Mouse (Mus musculus) midbrain, embryonic 13.5 days (tissue): ENCODE measurements around the gene Slc38a1. TPM values are rescaled to one million over a fixed set of nuclear protein-coding genes. Genes with fewer than 3 reads are reported as not detected.

Experiments
- ATAC-seq: fragments of 200-750 bp; cut with Nextera tagmentation; 2 replicates; pipeline ENCODE4 v1.8.0; 2017; ENCODE audit warnings: mild to moderate bottlenecking, moderate TSS enrichment, moderate library complexity
- H3K27ac ChIP-seq: fragments of 300-500 bp; sonication (generic); 2 replicates; pipeline ENCODE4 v1.5.1; 2015; ENCODE audit warnings: inconsistent platforms, mild to moderate bottlenecking, moderate library complexity
- H3K27me3 ChIP-seq: fragments of 300-500 bp; sonication (generic); 2 replicates; pipeline ENCODE4 v1.6.1; 2015; ENCODE audit warnings: mild to moderate bottlenecking, inconsistent platforms
- H3K36me3 ChIP-seq: fragments of 300-500 bp; sonication (generic); 2 replicates; pipeline ENCODE4 v1.6.1; 2015; ENCODE audit warnings: mild to moderate bottlenecking, inconsistent platforms
- H3K4me1 ChIP-seq: fragments of 300-500 bp; sonication (generic); replicated peaks from 2 replicates; pipeline ENCODE4 v1.6.1; 2015; ENCODE audit warnings: inconsistent platforms
- H3K4me2 ChIP-seq: fragments of 300-500 bp; sonication (generic); replicated peaks from 2 replicates; pipeline ENCODE4 v1.6.1; 2015; ENCODE audit warnings: moderate library complexity, mild to moderate bottlenecking, inconsistent platforms
- H3K4me3 ChIP-seq: fragments of 300-500 bp; sonication (generic); replicated peaks from 2 replicates; pipeline ENCODE4 v1.5.1; 2015; ENCODE audit warnings: mild to moderate bottlenecking, inconsistent platforms
- H3K9ac ChIP-seq: fragments of 300-500 bp; sonication (generic); replicated peaks from 2 replicates; pipeline ENCODE4 v1.6.1; 2015; ENCODE audit warnings: mild to moderate bottlenecking, inconsistent platforms
- H3K9me3 ChIP-seq: fragments of 300-500 bp; sonication (generic); 2 replicates; pipeline ENCODE4 v1.6.1; 2016; ENCODE audit warnings: mild to moderate bottlenecking, inconsistent platforms
- WGBS: fragments of 180-500 bp; shearing (Covaris S2); methylation state at CpG from one replicate; pipeline ENCODE4 v1.1.7; 2015; 5-methylcytosine and 5-hydroxymethylcytosine counted together
- polyA plus RNA-seq: library from polyadenylated mRNA; unstranded; fragments of >200 nt; fragmentation: Nextera tagmentation; extraction: Ambion mirVana; gene quantifications from 2 replicates; pipeline ENCODE4 v1.2.1, GENCODE M21; 2015

The Slc38a1 gene
- polyA plus RNA-seq: 156 and 159 TPM in 2 replicates

- H3K27ac ChIP-seq: peak within 1 kb of the TSS; percentile 100
- H3K9ac ChIP-seq: peak within 1 kb of the TSS; percentile 99
- peak within 1 kb of the TSS; percentile 86 for H3K4me2 ChIP-seq
- peaks cover 11% of the 10 kb centered on the region for H3K36me3 ChIP-seq
- H3K9me3 ChIP-seq: no peaks in the 10 kb centered on the region
- WGBS: under 1% methylated on average over 65 of the region's 70 CpGs
- no peaks in the 10 kb centered on the region for H3K27me3 ChIP-seq
- peak within 1 kb of the TSS; percentile 88 for H3K4me3 ChIP-seq
- peak; percentile 83 for ATAC-seq
- H3K4me1 ChIP-seq: peaks cover 32% of the 10 kb centered on the region
Measured at GRCm38 (mm10) chr15:96642436-96643405, at the start of gene Slc38a1. Gene Slc38a1, minus strand, starts transcription at chr15:96642913.

GRCm38 (mm10) chr15:96692401-96692800 lies 49.7 kb upstream of the Slc38a1 start:
- Histone ChIP-seq H3K4me3 (no peak overlapping the region), H3K27me3 (no peaks in the 10 kb centered on the region), H3K9ac (no peak overlapping the region), H3K4me1 (peaks cover 38% of the 10 kb centered on the region), H3K4me2 (no peak overlapping the region), H3K36me3 (peaks cover 89% of the 10 kb centered on the region), H3K9me3 (no peaks in the 10 kb centered on the region), H3K27ac (no peak overlapping the region)
- no peak for ATAC-seq
- 93% methylated on average over 11 of the region's 11 CpGs for WGBS

DNA sequence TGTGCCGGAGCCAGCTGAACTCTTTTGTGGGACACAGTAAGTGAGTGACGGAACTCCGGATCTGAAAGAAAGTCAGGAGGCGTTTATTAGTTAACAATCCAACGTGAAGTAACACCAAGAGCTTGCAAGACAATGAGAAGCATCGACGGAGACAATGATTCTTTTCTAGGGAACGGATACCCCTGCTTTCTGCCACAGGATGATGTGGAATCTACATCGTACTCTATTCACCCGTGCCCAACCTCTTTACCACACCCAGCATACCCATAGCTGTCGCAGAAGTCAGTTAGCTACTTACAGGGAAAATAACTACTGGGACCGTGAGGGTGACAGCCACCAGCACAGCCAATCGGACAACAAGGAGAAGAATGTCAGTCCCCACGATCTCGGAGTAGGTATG lies 48.7 kb upstream of the Slc38a1 start:
- WGBS: 89% methylated on average over 15 of the region's 15 CpGs

GRCm38 (mm10) chr15:96690829-96691228 lies 48.1 kb upstream of the Slc38a1 start:
- H3K9ac ChIP-seq: no peak overlapping the region
- H3K36me3 ChIP-seq: peaks cover 88% of the 10 kb centered on the region
- H3K4me3 ChIP-seq: no peak overlapping the region
- no peak overlapping the region for H3K4me2 ChIP-seq
- H3K27me3 ChIP-seq: no peaks in the 10 kb centered on the region
- WGBS: 92% methylated on average over 13 of the region's 13 CpGs
- H3K4me1 ChIP-seq: peaks cover 22% of the 10 kb centered on the region
- H3K9me3 ChIP-seq: no peaks in the 10 kb centered on the region
- no peak for ATAC-seq
- no peak overlapping the region for H3K27ac ChIP-seq

More for the DNA sequence above, 48.7 kb upstream of the Slc38a1 start:
- Histone ChIP-seq H3K4me2 (no peak overlapping the region), H3K9ac (no peak overlapping the region), H3K4me3 (no peak overlapping the region), H3K4me1 (peaks cover 28% of the 10 kb centered on the region), H3K9me3 (no peaks in the 10 kb centered on the region), H3K27ac (no peak overlapping the region), H3K27me3 (no peaks in the 10 kb centered on the region), H3K36me3 (peaks cover 90% of the 10 kb centered on the region)
- ATAC-seq: no peak

DNA sequence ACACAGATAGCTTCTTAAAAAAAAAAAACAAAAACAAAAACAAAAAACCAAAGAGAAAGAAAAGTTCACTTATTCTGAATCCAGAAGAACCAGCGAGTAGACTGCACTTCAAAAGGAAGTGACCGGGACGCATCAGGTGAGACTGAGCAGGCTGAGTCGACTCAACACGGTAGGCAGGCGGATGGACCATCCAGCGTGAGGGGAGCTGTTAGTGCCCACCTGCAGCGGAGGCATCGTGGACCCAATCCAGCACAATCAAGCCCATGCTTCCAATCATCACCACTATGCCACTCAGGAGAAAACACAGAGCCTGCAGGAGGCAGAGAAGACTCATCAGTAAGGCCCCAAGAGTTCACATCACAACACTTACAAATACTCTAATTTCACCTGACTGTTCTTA lies 47.2 kb upstream of the Slc38a1 start:
- no peak overlapping the region for H3K27ac ChIP-seq
- no peak for ATAC-seq
- no peak overlapping the region for H3K4me3 ChIP-seq
- H3K27me3 ChIP-seq: no peaks in the 10 kb centered on the region
- H3K36me3 ChIP-seq: peaks cover 79% of the 10 kb centered on the region
- H3K9ac ChIP-seq: no peak overlapping the region
- 91% methylated on average over 9 of the region's 9 CpGs for WGBS
- peaks cover 13% of the 10 kb centered on the region for H3K4me1 ChIP-seq
- no peak overlapping the region for H3K4me2 ChIP-seq
- H3K9me3 ChIP-seq: no peaks in the 10 kb centered on the region

DNA sequence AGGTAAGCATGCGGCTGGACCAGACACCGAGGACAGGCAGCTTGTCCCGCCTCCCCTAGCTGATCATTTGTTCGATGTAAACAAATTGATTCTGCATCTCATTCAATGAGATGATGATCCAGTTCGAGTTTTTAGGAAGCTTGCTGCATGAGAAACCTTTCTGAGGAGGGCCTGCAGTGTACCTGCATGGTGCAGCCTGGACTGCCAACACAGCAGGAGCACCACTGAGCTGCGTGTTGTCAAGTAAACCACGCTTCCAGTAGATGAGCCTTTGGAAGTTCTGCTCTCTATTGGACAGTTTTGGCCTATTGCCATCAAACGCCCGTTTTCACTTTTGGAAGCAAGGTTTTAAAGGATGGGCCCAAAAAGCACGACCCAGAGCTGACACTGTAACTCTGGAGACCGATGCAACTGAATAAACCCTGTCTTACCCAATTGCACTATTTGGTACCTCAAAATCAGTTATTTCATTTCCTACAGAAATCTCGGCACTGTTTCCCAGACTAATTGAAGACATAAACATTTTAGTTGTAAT lies 46.1 kb upstream of the Slc38a1 start:
- Histone ChIP-seq H3K4me3 (no peak overlapping the region), H3K36me3 (peaks cover 68% of the 10 kb centered on the region), H3K9me3 (no peaks in the 10 kb centered on the region), H3K27ac (no peak overlapping the region), H3K9ac (no peak overlapping the region), H3K27me3 (no peaks in the 10 kb centered on the region), H3K4me2 (no peak overlapping the region), H3K4me1 (peaks cover 4% of the 10 kb centered on the region)
- WGBS: 92% methylated on average over 12 of the region's 12 CpGs
- ATAC-seq: no peak

DNA sequence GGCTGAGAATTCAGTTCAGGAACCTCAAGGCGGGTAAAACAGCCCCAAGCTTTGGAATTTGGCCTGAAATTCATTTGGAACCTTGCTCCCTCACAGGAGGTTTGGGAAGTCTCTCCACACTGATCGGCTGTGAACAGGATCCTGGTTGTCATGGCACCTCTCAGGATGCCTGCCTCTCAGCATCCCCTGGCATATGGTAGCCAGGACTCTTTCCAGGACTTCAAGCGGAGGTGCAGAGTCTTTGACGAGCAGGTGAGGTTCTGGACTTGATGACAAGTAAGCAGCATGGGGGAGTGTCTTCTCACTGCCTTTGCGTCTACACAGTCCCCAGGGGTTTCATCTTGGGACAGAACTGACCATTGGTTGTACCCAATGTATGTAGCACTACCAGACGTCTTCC lies 45.3 kb upstream of the Slc38a1 start:
- Histone ChIP-seq H3K9me3 (no peaks in the 10 kb centered on the region), H3K9ac (no peak overlapping the region), H3K27ac (no peak overlapping the region), H3K27me3 (no peaks in the 10 kb centered on the region), H3K4me3 (no peak overlapping the region), H3K4me2 (no peak overlapping the region), H3K36me3 (peaks cover 60% of the 10 kb centered on the region), H3K4me1 (no peaks in the 10 kb centered on the region)
- WGBS: 80% methylated on average over 6 of the region's 6 CpGs
- no peak for ATAC-seq

- Histone ChIP-seq H3K27me3 (no peaks in the 10 kb centered on the region), H3K4me1 (no peaks in the 10 kb centered on the region), H3K4me3 (no peak overlapping the region), H3K9me3 (no peaks in the 10 kb centered on the region), H3K9ac (no peak overlapping the region), H3K27ac (no peak overlapping the region), H3K36me3 (peaks cover 53% of the 10 kb centered on the region), H3K4me2 (no peak overlapping the region)
- no peak for ATAC-seq
- WGBS: 71% methylated on average over 1 of the region's 1 CpGs
Measured at GRCm38 (mm10) chr15:96687366-96687765, 44.7 kb upstream of the Slc38a1 start.

- H3K27me3 ChIP-seq: no peaks in the 10 kb centered on the region
- no peak overlapping the region for H3K27ac ChIP-seq
- no peaks in the 10 kb centered on the region for H3K4me1 ChIP-seq
- H3K4me2 ChIP-seq: no peak overlapping the region
- no peaks in the 10 kb centered on the region for H3K9me3 ChIP-seq
- no peak overlapping the region for H3K9ac ChIP-seq
- ATAC-seq: no peak
- 86% methylated on average over 9 of the region's 9 CpGs for WGBS
- peaks cover 44% of the 10 kb centered on the region for H3K36me3 ChIP-seq
- no peak overlapping the region for H3K4me3 ChIP-seq
Measured at GRCm38 (mm10) chr15:96686201-96687159, 43.8 kb upstream of the Slc38a1 start.

GRCm38 (mm10) chr15:96685273-96685672 lies 42.6 kb upstream of the Slc38a1 start:
- no peak overlapping the region for H3K4me2 ChIP-seq
- H3K9ac ChIP-seq: no peak overlapping the region
- H3K4me3 ChIP-seq: no peak overlapping the region
- H3K36me3 ChIP-seq: peaks cover 32% of the 10 kb centered on the region
- no peak overlapping the region for H3K27ac ChIP-seq
- no peak for ATAC-seq
- no peaks in the 10 kb centered on the region for H3K9me3 ChIP-seq
- no peaks in the 10 kb centered on the region for H3K4me1 ChIP-seq
- H3K27me3 ChIP-seq: no peaks in the 10 kb centered on the region
- 73% methylated on average over 6 of the region's 6 CpGs for WGBS

GRCm38 (mm10) chr15:96684132-96684830 lies 41.6 kb upstream of the Slc38a1 start:
- H3K4me2 ChIP-seq: no peak overlapping the region
- no peaks in the 10 kb centered on the region for H3K4me1 ChIP-seq
- WGBS: 43% methylated on average over 11 of the region's 11 CpGs
- H3K4me3 ChIP-seq: no peak overlapping the region
- ATAC-seq: no peak
- no peak overlapping the region for H3K9ac ChIP-seq
- no peaks in the 10 kb centered on the region for H3K27me3 ChIP-seq
- no peaks in the 10 kb centered on the region for H3K9me3 ChIP-seq
- no peak overlapping the region for H3K27ac ChIP-seq
- H3K36me3 ChIP-seq: peaks cover 25% of the 10 kb centered on the region
